Mouse (Mus musculus) neural tube, embryonic 13.5 days (tissue): ENCODE results near the gene Yars. TPM values are rescaled to one million over a fixed set of nuclear protein-coding genes. Genes with fewer than 3 reads are reported as not detected.
A peak's percentile ranks its signal among the peaks of the same experiment; 100 is the strongest.

Experiments
- ATAC-seq: fragments of 200-750 bp; cut with Nextera tagmentation; 2 replicates; pipeline ENCODE4 v1.8.0; 2017; ENCODE audit warnings: low read depth, mild to moderate bottlenecking, moderate TSS enrichment, moderate library complexity
- H3K27ac ChIP-seq: fragments of 300-500 bp; sonication (generic); replicated peaks from 2 replicates; pipeline ENCODE4 v1.5.1; 2015; ENCODE audit warnings: moderate library complexity, mild to moderate bottlenecking, inconsistent platforms
- H3K27me3 ChIP-seq: fragments of 300-500 bp; sonication (generic); 2 replicates; pipeline ENCODE4 v1.6.1; 2015; ENCODE audit warnings: mild to moderate bottlenecking, inconsistent platforms
- H3K36me3 ChIP-seq: fragments of 300-500 bp; sonication (generic); 2 replicates; pipeline ENCODE4 v1.6.1; 2015; ENCODE audit warnings: mild to moderate bottlenecking, inconsistent platforms
- H3K4me1 ChIP-seq: fragments of 300-500 bp; sonication (generic); replicated peaks from 2 replicates; pipeline ENCODE4 v1.6.1; 2015; ENCODE audit warnings: inconsistent platforms
- H3K4me2 ChIP-seq: fragments of 300-500 bp; sonication (generic); 2 replicates; pipeline ENCODE4 v1.6.1; 2015; ENCODE audit warnings: inconsistent platforms, mild to moderate bottlenecking, moderate library complexity
- H3K4me3 ChIP-seq: fragments of 300-500 bp; sonication (generic); 2 replicates; pipeline ENCODE4 v1.5.1; 2015; ENCODE audit warnings: mild to moderate bottlenecking, inconsistent platforms
- H3K9ac ChIP-seq: fragments of 300-500 bp; sonication (generic); 2 replicates; pipeline ENCODE4 v1.6.1; 2015; ENCODE audit warnings: moderate library complexity, mild to moderate bottlenecking, inconsistent platforms
- H3K9me3 ChIP-seq: fragments of 300-500 bp; sonication (generic); 2 replicates; pipeline ENCODE4 v1.6.1; 2016; ENCODE audit warnings: inconsistent platforms
- WGBS: fragments of 180-500 bp; shearing (Covaris S2); methylation state at CpG from one replicate; pipeline ENCODE4 v1.1.7; 2015; 5-methylcytosine and 5-hydroxymethylcytosine counted together
- polyA plus RNA-seq: library from polyadenylated mRNA; unstranded; fragments of >200 nt; fragmentation: Nextera tagmentation; extraction: Ambion mirVana; gene quantifications from 2 replicates; pipeline ENCODE4 v1.2.1, GENCODE M21; 2015

Gene Yars
- polyA plus RNA-seq, 1 experiment from 2014 or later = 106 TPM

GRCm38 (mm10) chr4:129222019-129222925 lies 32.7 kb downstream of the Yars start:
- Histone ChIP-seq H3K27me3 (no peaks in the 10 kb centered on the region; the same call in 1 of the 2 replicates), H3K4me3 (no peak overlapping the region), H3K4me1 (peaks cover 42% of the 10 kb centered on the region), H3K9ac (no peak overlapping the region), H3K36me3 (peaks cover 77% of the 10 kb centered on the region), H3K4me2 (no peak overlapping the region), H3K27ac (no peak overlapping the region), H3K9me3 (no peaks in the 10 kb centered on the region)
- no peak for ATAC-seq
- WGBS = 75% methylated on average over 31 of the region's 31 CpGs

GRCm38 (mm10) chr4:129223421-129224281 lies 34.1 kb downstream of the Yars start:
- ATAC-seq = peak; percentile 36
- WGBS = 20% methylated on average over 55 of the region's 55 CpGs
- H3K27me3 ChIP-seq = no peaks in the 10 kb centered on the region; the same call in 1 of the 2 replicates
- peak overlapping the region; percentile 57 for H3K4me2 ChIP-seq
- peak overlapping the region; percentile 63 for H3K9ac ChIP-seq
- peaks cover 64% of the 10 kb centered on the region for H3K36me3 ChIP-seq
- peak overlapping the region; percentile 52 for H3K27ac ChIP-seq
- peak overlapping the region; percentile 31 for H3K4me3 ChIP-seq
- H3K4me1 ChIP-seq = peaks cover 53% of the 10 kb centered on the region
- no peaks in the 10 kb centered on the region for H3K9me3 ChIP-seq

- WGBS = 97% methylated on average over 12 of the region's 12 CpGs
- Histone ChIP-seq H3K27me3 (no peaks in the 10 kb centered on the region; the same call in 1 of the 2 replicates), H3K9me3 (no peaks in the 10 kb centered on the region), H3K9ac (0 out of 2 replicates have a peak overlapping the region, but pooled peaks have one; percentile 81), H3K4me1 (peaks cover 53% of the 10 kb centered on the region), H3K4me2 (0 out of 2 replicates have a peak overlapping the region, but pooled peaks have one; percentile 66), H3K4me3 (no peak overlapping the region), H3K36me3 (peaks cover 47% of the 10 kb centered on the region), H3K27ac (no peak overlapping the region)
- ATAC-seq = no peak
Observed at GRCm38 (mm10) chr4:129225315-129225714, 35.8 kb downstream of the Yars start.

- peak overlapping the region; percentile 83 for H3K27ac ChIP-seq
- peak overlapping the region; percentile 81 for H3K9ac ChIP-seq
- WGBS = 27% methylated on average over 5 of the region's 5 CpGs
- no peaks in the 10 kb centered on the region for H3K9me3 ChIP-seq
- no peak for ATAC-seq
- H3K4me1 ChIP-seq = peaks cover 57% of the 10 kb centered on the region
- H3K4me2 ChIP-seq = peak overlapping the region; percentile 66
- H3K4me3 ChIP-seq = peak overlapping the region; percentile 49
- H3K27me3 ChIP-seq = no peaks in the 10 kb centered on the region; the same call in 1 of the 2 replicates
- H3K36me3 ChIP-seq = peaks cover 35% of the 10 kb centered on the region
Observed at GRCm38 (mm10) chr4:129226441-129226963, 36.9 kb downstream of the Yars start.

- Histone ChIP-seq H3K27ac (peak overlapping the region; percentile 83), H3K4me1 (peaks cover 57% of the 10 kb centered on the region), H3K9ac (peak overlapping the region; percentile 81), H3K9me3 (no peaks in the 10 kb centered on the region), H3K4me2 (peak overlapping the region; percentile 66), H3K36me3 (peaks cover 26% of the 10 kb centered on the region), H3K4me3 (peak overlapping the region; percentile 49), H3K27me3 (no peaks in the 10 kb centered on the region; the same call in 1 of the 2 replicates)
- WGBS = 4% methylated on average over 22 of the region's 22 CpGs
- ATAC-seq = peak; percentile 29; the same call in 1 of the 2 replicates
Observed at GRCm38 (mm10) chr4:129227170-129227984, 37.8 kb downstream of the Yars start.

GRCm38 (mm10) chr4:129227985-129228381 lies 38.4 kb downstream of the Yars start:
- Histone ChIP-seq H3K4me2 (peak overlapping the region; percentile 66), H3K9me3 (no peaks in the 10 kb centered on the region), H3K27me3 (no peaks in the 10 kb centered on the region; the same call in 1 of the 2 replicates), H3K4me1 (peaks cover 51% of the 10 kb centered on the region), H3K36me3 (peaks cover 21% of the 10 kb centered on the region; the same call in 1 of the 2 replicates), H3K4me3 (peak overlapping the region; percentile 49), H3K27ac (peak overlapping the region; percentile 83), H3K9ac (peak overlapping the region; percentile 81)
- no peak for ATAC-seq
- WGBS = 13% methylated on average over 8 of the region's 8 CpGs

GRCm38 (mm10) chr4:129230926-129231325 lies 41.4 kb downstream of the Yars start:
- ATAC-seq = no peak

GRCm38 (mm10) chr4:129231594-129232450 lies 42.3 kb downstream of the Yars start:
- H3K36me3 ChIP-seq = no peaks in the 10 kb centered on the region
- no peaks in the 10 kb centered on the region for H3K27me3 ChIP-seq
- 68% methylated on average over 12 of the region's 12 CpGs for WGBS
- no peak overlapping the region for H3K4me3 ChIP-seq
- no peak overlapping the region for H3K9ac ChIP-seq
- H3K4me2 ChIP-seq = no peak overlapping the region
- no peak for ATAC-seq
- no peak overlapping the region for H3K27ac ChIP-seq
- H3K4me1 ChIP-seq = peaks cover 30% of the 10 kb centered on the region
- no peaks in the 10 kb centered on the region for H3K9me3 ChIP-seq

More at GRCm38 (mm10) chr4:129230926-129231325, 41.4 kb downstream of the Yars start:
- H3K4me3 ChIP-seq = no peak overlapping the region
- no peaks in the 10 kb centered on the region for H3K36me3 ChIP-seq
- no peak overlapping the region for H3K9ac ChIP-seq
- H3K4me1 ChIP-seq = peaks cover 33% of the 10 kb centered on the region
- H3K9me3 ChIP-seq = no peaks in the 10 kb centered on the region
- H3K27me3 ChIP-seq = no peaks in the 10 kb centered on the region; the same call in 1 of the 2 replicates
- no peak overlapping the region for H3K27ac ChIP-seq
- no peak overlapping the region for H3K4me2 ChIP-seq
- WGBS = 64% methylated on average over 8 of the region's 8 CpGs

- no peak overlapping the region for H3K4me3 ChIP-seq
- no peaks in the 10 kb centered on the region for H3K9me3 ChIP-seq
- no peaks in the 10 kb centered on the region for H3K36me3 ChIP-seq
- H3K4me2 ChIP-seq = no peak overlapping the region
- WGBS = 77% methylated on average over 9 of the region's 9 CpGs
- H3K27me3 ChIP-seq = no peaks in the 10 kb centered on the region
- ATAC-seq = no peak
- no peak overlapping the region for H3K9ac ChIP-seq
- H3K27ac ChIP-seq = no peak overlapping the region
- H3K4me1 ChIP-seq = peaks cover 30% of the 10 kb centered on the region
Observed at GRCm38 (mm10) chr4:129232561-129233360, 43.2 kb downstream of the Yars start.

GRCm38 (mm10) chr4:129234488-129234887 lies 44.9 kb downstream of the Yars start:
- Histone ChIP-seq H3K4me1 (peaks cover 36% of the 10 kb centered on the region), H3K36me3 (no peaks in the 10 kb centered on the region), H3K4me3 (no peak overlapping the region), H3K9me3 (no peaks in the 10 kb centered on the region), H3K4me2 (no peak overlapping the region), H3K9ac (no peak overlapping the region), H3K27me3 (no peaks in the 10 kb centered on the region), H3K27ac (no peak overlapping the region)
- ATAC-seq = no peak
- WGBS = 75% methylated on average over 7 of the region's 7 CpGs
